Comparison of ENCODE assay signal across 8 mouse cellular contexts in genomic region chr5:129715326-129715861, GRCm38 (mm10). TPM values are rescaled to one million over a fixed set of nuclear protein-coding genes. Genes with fewer than 3 reads are reported as not detected.
DNase-seq lines count a peak whose midpoint lies in the region; ATAC-seq and TF ChIP-seq lines count a peak whose summit lies in the region.

Gene Mrps17 (plus strand): TSS chr5:129715497.

- DNase-seq in c-Kit-positive CD71-positive TER-119-positive erythroid progenitor cells, embryonic 14.5 days (ENCODE audit: low spot score) = peak; percentile 94
- DNase-seq in heart, postnatal 0 days (ENCODE audit: low spot score) = peak; percentile 95
- peak; percentile 94 to 96 for DNase-seq in kidney, postnatal 4 days

- H3K9me3 ChIP-seq in E14TG2a.4 (ENCODE audit: low read length) = no peaks in the 10 kb centered on the region
- no peaks in the 10 kb centered on the region for H3K9me3 ChIP-seq in forebrain, embryonic 12.5 days
- no peaks in the 10 kb centered on the region for H3K9me3 ChIP-seq in heart, postnatal 0 days (replicated peaks; ENCODE audit: control insufficient read depth, low read length)
- no peaks in the 10 kb centered on the region for H3K9me3 ChIP-seq in liver, embryonic 16.5 days (replicated peaks; ENCODE audit: control insufficient read depth, low read length)
- H3K9me3 ChIP-seq in neural tube, embryonic 13.5 days = no peaks in the 10 kb centered on the region

- H3K36me3 ChIP-seq in E14TG2a.4 (ENCODE audit: insufficient read depth, low read length) = peaks cover 37% of the 10 kb centered on the region
- peaks cover 34% of the 10 kb centered on the region for H3K36me3 ChIP-seq in forebrain, embryonic 12.5 days (replicated peaks)
- H3K36me3 ChIP-seq in heart, postnatal 0 days (replicated peaks; ENCODE audit: control insufficient read depth, insufficient read depth, low read length) = peaks cover 33% of the 10 kb centered on the region
- H3K36me3 ChIP-seq in liver, embryonic 16.5 days (ENCODE audit: control insufficient read depth, insufficient read depth) = peaks cover 27% of the 10 kb centered on the region
- peaks cover 35% of the 10 kb centered on the region for H3K36me3 ChIP-seq in neural tube, embryonic 13.5 days
- H3K36me3 ChIP-seq in testis, adult 2 months (ENCODE audit: control insufficient read depth, insufficient read depth, low read length) = peaks cover 1% of the 10 kb centered on the region; the same call in 1 of the 2 replicates

- no peak within 1 kb of the TSS for H3K27ac ChIP-seq in forebrain, embryonic 12.5 days
- H3K27ac ChIP-seq in heart, postnatal 0 days (ENCODE audit: low read depth) = peak within 1 kb of the TSS; percentile 71
- H3K27ac ChIP-seq in liver, embryonic 16.5 days (ENCODE audit: low read length) = peak within 1 kb of the TSS; percentile 68
- peak within 1 kb of the TSS; percentile 62; the same call in 1 of the 2 replicates for H3K27ac ChIP-seq in neural tube, embryonic 13.5 days (replicated peaks)
- H3K27ac ChIP-seq in testis, adult 2 months (ENCODE audit: control insufficient read depth, insufficient read depth, low read depth, low read length) = peak within 1 kb of the TSS; percentile 73

- TF ChIP-seq POLR2A in testis, adult 2 months (IDR thresholded peaks at IDR 0.05; ENCODE audit: control insufficient read depth, low read depth, low read length) = peak; percentile 95

- H3K4me2 ChIP-seq in forebrain, embryonic 12.5 days = peak within 1 kb of the TSS; percentile 81
- peak within 1 kb of the TSS; percentile 84 for H3K4me2 ChIP-seq in heart, postnatal 0 days (ENCODE audit: low read depth, low read length)
- H3K4me2 ChIP-seq in liver, embryonic 16.5 days (ENCODE audit: low read depth, low read length) = peak within 1 kb of the TSS; percentile 75
- peak within 1 kb of the TSS; percentile 89 for H3K4me2 ChIP-seq in neural tube, embryonic 13.5 days

- H3K4me3 ChIP-seq in E14TG2a.4 (replicated peaks; ENCODE audit: low read length) = peak within 1 kb of the TSS; percentile 95
- H3K4me3 ChIP-seq in forebrain, embryonic 12.5 days (replicated peaks) = peak within 1 kb of the TSS; percentile 68
- H3K4me3 ChIP-seq in heart, postnatal 0 days (ENCODE audit: low read depth, low read length) = peak within 1 kb of the TSS; percentile 78
- peak within 1 kb of the TSS; percentile 79 for H3K4me3 ChIP-seq in liver, embryonic 16.5 days (ENCODE audit: low read depth, low read length)
- H3K4me3 ChIP-seq in neural tube, embryonic 13.5 days = peak within 1 kb of the TSS; percentile 70
- H3K4me3 ChIP-seq in testis, adult 2 months (ENCODE audit: control insufficient read depth, low read depth, low read length) = peak within 1 kb of the TSS; percentile 93

- no peak for TF ChIP-seq CTCF in E14TG2a.4 (conservative IDR thresholded peaks at IDR 0.05; ENCODE audit: low read length)
- TF ChIP-seq CTCF in heart, postnatal 0 days (IDR thresholded peaks at IDR 0.05; ENCODE audit: low read depth) = no peak
- no peak for TF ChIP-seq CTCF in testis, adult 2 months (IDR thresholded peaks at IDR 0.05; ENCODE audit: control insufficient read depth, insufficient read depth, insufficient replicate concordance, low read depth, low read length)

- peak; percentile 98 for ATAC-seq in forebrain, embryonic 12.5 days (ENCODE audit: low FRiP score)
- ATAC-seq in heart, postnatal 0 days (ENCODE audit: insufficient read depth, low read depth) = peak; percentile 99
- ATAC-seq in liver, embryonic 16.5 days (ENCODE audit: low read depth) = peak; percentile 99
- ATAC-seq in neural tube, embryonic 13.5 days (ENCODE audit: low read depth) = peak; percentile 97

- under 1% methylated on average over 33 of the region's 33 CpGs for WGBS in forebrain, embryonic 12.5 days
- under 1% methylated on average over 33 of the region's 33 CpGs for WGBS in heart, postnatal 0 days
- under 1% methylated on average over 33 of the region's 33 CpGs for WGBS in liver, embryonic 16.5 days (ENCODE audit: insufficient replicate concordance)
- WGBS in neural tube, embryonic 13.5 days = under 1% methylated on average over 33 of the region's 33 CpGs

- no peak for TF ChIP-seq EP300 in heart, postnatal 0 days (IDR thresholded peaks at IDR 0.05; ENCODE audit: low read depth)

- peak within 1 kb of the TSS; percentile 65 for H3K9ac ChIP-seq in forebrain, embryonic 12.5 days
- peak within 1 kb of the TSS; percentile 83 for H3K9ac ChIP-seq in heart, postnatal 0 days (replicated peaks; ENCODE audit: low read depth, low read length)
- peak within 1 kb of the TSS; percentile 82 for H3K9ac ChIP-seq in liver, embryonic 16.5 days (ENCODE audit: low read depth, low read length)
- H3K9ac ChIP-seq in neural tube, embryonic 13.5 days = peak within 1 kb of the TSS; percentile 82

- no peaks in the 10 kb centered on the region for H3K27me3 ChIP-seq in E14TG2a.4 (ENCODE audit: insufficient read depth, low read length)
- 0 out of 2 replicates have a peak, but pooled peaks cover 15% of the 10 kb centered on the region for H3K27me3 ChIP-seq in forebrain, embryonic 12.5 days
- no peaks in the 10 kb centered on the region for H3K27me3 ChIP-seq in heart, postnatal 0 days (ENCODE audit: control insufficient read depth, insufficient read depth, low read length)
- H3K27me3 ChIP-seq in liver, embryonic 16.5 days (ENCODE audit: control insufficient read depth, insufficient read depth, low read depth, low read length) = no peaks in the 10 kb centered on the region
- H3K27me3 ChIP-seq in neural tube, embryonic 13.5 days = no peaks in the 10 kb centered on the region
- no peaks in the 10 kb centered on the region for H3K27me3 ChIP-seq in testis, adult 2 months (ENCODE audit: control insufficient read depth, insufficient read depth, low read length)

- H3K4me1 ChIP-seq in E14TG2a.4 (replicated peaks; ENCODE audit: low read depth, low read length) = peaks cover 58% of the 10 kb centered on the region
- peaks cover 8% of the 10 kb centered on the region for H3K4me1 ChIP-seq in forebrain, embryonic 12.5 days
- 0 out of 2 replicates have a peak, but pooled peaks cover 6% of the 10 kb centered on the region for H3K4me1 ChIP-seq in heart, postnatal 0 days (ENCODE audit: control insufficient read depth, insufficient read depth)
- H3K4me1 ChIP-seq in liver, embryonic 16.5 days (ENCODE audit: control insufficient read depth, low read depth, low read length) = peaks cover 4% of the 10 kb centered on the region
- H3K4me1 ChIP-seq in neural tube, embryonic 13.5 days (replicated peaks) = peaks cover 9% of the 10 kb centered on the region
- H3K4me1 ChIP-seq in testis, adult 2 months (ENCODE audit: control insufficient read depth, insufficient read depth, low read length) = no peaks in the 10 kb centered on the region

RNA-seq across cellular contexts. Expression of gene Mrps17, which starts in this region (rescaled TPM):
- polyA plus RNA-seq in forebrain, embryonic 12.5 days (2016; fragmentation: Nextera tagmentation; extraction: Ambion mirVana) = 160 and 166 TPM in 2 replicates
- 141 and 196 TPM in 2 replicates for total RNA-seq in heart, postnatal 0 days (2014; rRNA removed; ENCODE audit: low replicate concordance)
- polyA plus RNA-seq in heart, postnatal 0 days (2015; fragmentation: Nextera tagmentation; extraction: Ambion mirVana) = 173 and 181 TPM in 2 replicates
- polyA plus RNA-seq in liver, embryonic 16.5 days (2015; fragmentation: Nextera tagmentation; extraction: Ambion mirVana) = 83.5 and 93.1 TPM in 2 replicates
- polyA plus RNA-seq in neural tube, embryonic 13.5 days (2015; fragmentation: Nextera tagmentation; extraction: Ambion mirVana) = 164 and 178 TPM in 2 replicates
- polyA plus RNA-seq in testis, adult 2 months (2012; rRNA removed) = 44.4 and 62.7 TPM in 2 replicates
